Mouse (Mus musculus): Measurements from ENCODE around the gene Plch2.

DNA sequence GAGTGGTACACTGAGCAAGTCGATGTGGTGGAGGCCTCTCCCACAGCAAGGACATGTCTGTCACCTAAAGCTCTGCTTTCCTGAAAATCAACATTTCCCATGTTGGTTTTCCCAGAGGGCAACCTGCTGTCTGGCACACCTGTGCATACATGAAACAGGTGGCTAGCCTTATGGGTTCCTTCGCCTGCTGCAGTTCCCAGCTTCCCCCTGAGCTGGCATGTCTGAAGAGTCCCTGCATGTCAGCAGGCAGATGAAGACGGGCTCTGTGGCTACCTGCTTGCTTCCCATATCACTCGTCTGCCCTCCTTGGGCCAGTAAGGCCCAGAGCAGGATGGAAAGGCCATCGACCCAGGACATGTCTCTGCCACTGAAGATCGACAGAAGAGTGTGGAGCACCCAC lies 40.9 kb upstream of the Plch2 start:
- no peak for TF ChIP-seq CTCF (IDR thresholded peaks at IDR 0.05; ENCODE audit: borderline replicate concordance, insufficient read depth, low read depth, low read length)
- no peak for TF ChIP-seq POLR2A (IDR thresholded peaks at IDR 0.05; ENCODE audit: borderline replicate concordance, insufficient read depth, low read length)
